Mouse (Mus musculus): ENCODE measurements at regions not wholly inside any gene's neighbourhood (a gene's known extent, or its start where the extent isn't known, plus 50 kb on each side); places are given as distances from the start of the nearest gene placed in this dataset.
"Not testable (repeated sequence)": the region's sequence is repeated elsewhere in the genome, so short reads cannot be mapped to it uniquely, and the experiment has no call there.

DNA sequence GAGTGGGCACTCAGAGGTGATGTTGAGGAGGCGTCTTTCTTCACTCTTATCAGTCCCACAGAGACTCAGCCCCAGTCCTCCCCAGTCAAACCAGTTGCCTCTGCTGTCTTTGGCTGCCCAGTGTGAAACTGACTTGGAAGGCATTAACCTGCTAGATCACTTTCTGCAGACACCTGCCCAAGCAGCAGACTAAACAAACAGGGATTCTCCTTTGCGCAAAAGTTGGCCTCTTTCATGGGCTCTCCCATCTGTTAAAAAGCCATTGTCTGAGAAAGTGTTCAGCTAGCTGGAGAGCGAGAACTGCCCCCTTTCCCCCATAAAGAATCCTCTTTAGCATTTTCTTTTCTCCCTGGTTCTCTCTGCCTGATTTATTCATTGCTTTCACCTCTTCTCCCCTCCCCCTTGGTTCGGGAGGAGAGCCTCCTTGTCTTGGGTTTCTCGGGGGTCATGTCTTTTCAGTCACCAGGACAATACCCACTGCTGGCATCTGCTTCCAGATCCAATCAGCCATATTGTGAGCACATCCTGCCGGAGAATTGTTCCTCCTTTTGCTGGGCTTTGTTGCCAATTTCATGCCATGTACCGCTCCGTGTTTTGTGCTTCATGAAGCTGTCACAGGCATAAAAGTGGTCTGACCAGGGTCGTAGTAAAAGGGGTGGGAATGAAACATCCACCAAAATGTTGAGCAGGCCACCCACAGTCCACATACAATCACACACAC is 143.7 kb downstream of the Nkx6-1 start:
- in situ Hi-C loops (cut with MboI; ENCODE audit: low pct_unique_long_range_greater_than_20kb in 1 of 2, low sequenced_read_pairs in 2 of 2, unreplicated experiment in 1 of 2), result no loop called here

- in situ Hi-C loops (cut with MboI; ENCODE audit: low pct_unique_long_range_greater_than_20kb in 1 of 2, low sequenced_read_pairs in 2 of 2, unreplicated experiment in 1 of 2), result no loop called here
Observed at GRCm38 (mm10) chr5:101518791-101519547, 145.8 kb downstream of the Nkx6-1 start.

- in situ Hi-C loops (cut with MboI; ENCODE audit: low pct_unique_long_range_greater_than_20kb in 1 of 2, low sequenced_read_pairs in 2 of 2, unreplicated experiment in 1 of 2), result no loop called here
Observed at GRCm38 (mm10) chr5:101497698-101498048, 167.1 kb downstream of the Nkx6-1 start.

- in situ Hi-C loops (cut with MboI; ENCODE audit: low pct_unique_long_range_greater_than_20kb in 1 of 2, low sequenced_read_pairs in 2 of 2, unreplicated experiment in 1 of 2), result no loop called here
Observed at GRCm38 (mm10) chr5:101496924-101497697, 167.7 kb downstream of the Nkx6-1 start.

DNA sequence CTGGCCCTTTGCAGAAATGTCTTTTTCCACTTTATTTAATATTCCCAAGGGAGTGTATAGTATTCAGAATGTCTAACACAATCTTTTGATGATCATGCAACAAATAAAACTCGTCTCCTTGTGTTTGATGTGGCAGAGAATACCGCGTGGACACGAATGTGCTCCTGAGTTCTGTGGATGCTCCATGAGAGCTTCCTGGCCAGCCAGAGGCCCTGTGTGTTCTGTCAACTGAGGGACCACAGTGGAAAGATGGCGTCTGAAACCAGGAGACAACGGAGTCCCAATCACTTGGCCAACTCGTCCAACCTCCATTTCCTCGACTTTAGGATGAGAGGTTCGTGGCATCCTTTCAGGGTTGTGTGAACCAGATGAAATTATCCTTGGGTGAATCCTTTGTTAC is 168.6 kb downstream of the Nkx6-1 start:
- in situ Hi-C loops (cut with MboI; ENCODE audit: low pct_unique_long_range_greater_than_20kb in 1 of 2, low sequenced_read_pairs in 2 of 2, unreplicated experiment in 1 of 2), result no loop called here

GRCm38 (mm10) chr5:101445792-101446191 is 219.0 kb downstream of the Nkx6-1 start:
- in situ Hi-C loops (cut with MboI; ENCODE audit: low pct_unique_long_range_greater_than_20kb in 1 of 2, low sequenced_read_pairs in 2 of 2, unreplicated experiment in 1 of 2), result no loop called here

- in situ Hi-C loops (cut with MboI; ENCODE audit: low pct_unique_long_range_greater_than_20kb in 1 of 2, low sequenced_read_pairs in 2 of 2, unreplicated experiment in 1 of 2), result no loop called here
Observed at GRCm38 (mm10) chr5:101441782-101442181, 223.0 kb downstream of the Nkx6-1 start.

DNA sequence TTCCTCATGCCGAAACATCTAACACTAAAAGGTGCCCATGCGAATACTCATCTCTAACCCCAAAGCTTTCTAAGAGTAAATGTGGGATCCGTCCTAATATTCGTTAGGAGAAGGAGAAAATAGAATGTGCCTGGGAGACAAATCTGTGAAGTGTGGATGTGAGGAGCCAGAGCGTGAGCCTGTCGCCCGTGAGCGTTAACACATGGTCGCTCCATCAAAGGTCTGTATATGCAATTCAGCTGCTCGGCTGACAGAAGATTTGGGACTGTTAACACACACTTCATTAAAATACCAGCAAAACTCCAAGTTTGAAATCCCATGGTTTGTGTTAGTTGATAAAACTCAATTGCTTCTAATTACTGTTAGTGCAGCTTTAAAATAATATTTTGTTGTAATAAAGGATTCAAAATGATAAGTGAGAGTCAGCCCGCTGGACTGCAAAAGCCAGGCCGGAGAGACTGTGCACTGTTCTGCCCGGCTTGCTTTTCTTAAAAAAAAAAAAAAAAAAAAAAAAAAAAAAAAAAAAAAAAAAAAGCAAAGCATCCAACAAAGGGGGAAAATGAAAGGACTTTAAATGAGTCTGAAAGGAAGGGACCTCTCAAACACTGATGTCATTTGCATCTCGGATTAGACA is 227.0 kb downstream of the Nkx6-1 start:
- in situ Hi-C loops (cut with MboI; ENCODE audit: low pct_unique_long_range_greater_than_20kb in 1 of 2, low sequenced_read_pairs in 2 of 2, unreplicated experiment in 1 of 2), result no loop called here

DNA sequence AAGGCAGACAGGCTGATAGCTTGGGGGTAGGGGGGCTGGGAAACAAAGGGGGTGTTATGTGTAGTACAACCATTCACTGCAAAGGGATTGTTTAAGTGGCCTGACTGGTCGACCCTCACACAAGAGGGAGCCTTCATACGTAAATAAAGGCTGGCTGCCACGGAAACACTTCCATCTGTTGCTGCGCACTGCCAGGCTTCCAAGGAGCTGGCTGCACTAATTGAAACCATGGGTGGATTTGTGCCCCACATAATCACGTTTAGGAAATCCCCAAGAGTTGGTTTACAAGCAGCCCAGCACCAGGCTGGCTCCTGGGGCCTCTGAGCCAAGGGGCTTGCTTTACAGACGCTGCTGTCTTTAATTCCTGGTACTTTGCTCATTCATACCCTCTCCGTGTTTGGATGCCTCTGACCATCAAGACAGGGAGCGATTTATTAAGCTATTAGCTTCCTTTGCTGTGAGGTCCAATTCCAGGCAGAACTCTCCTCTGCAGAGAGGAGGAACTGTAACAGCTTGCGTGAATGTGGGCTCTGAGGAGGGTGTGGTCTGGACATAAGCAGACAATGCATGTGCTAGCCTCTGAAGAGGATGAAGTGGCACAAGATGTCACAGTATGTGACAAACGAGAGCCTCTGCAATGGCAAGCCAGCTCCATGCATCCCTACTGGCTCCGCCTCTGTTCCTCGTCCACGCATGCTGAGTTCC is 238.6 kb downstream of the Nkx6-1 start:
- in situ Hi-C loops (cut with MboI; ENCODE audit: low pct_unique_long_range_greater_than_20kb in 1 of 2, low sequenced_read_pairs in 2 of 2, unreplicated experiment in 1 of 2), result no loop called here

GRCm38 (mm10) chr5:101384316-101384715 is 280.5 kb downstream of the Nkx6-1 start:
- in situ Hi-C loops (cut with MboI; ENCODE audit: low pct_unique_long_range_greater_than_20kb in 1 of 2, low sequenced_read_pairs in 2 of 2, unreplicated experiment in 1 of 2), result no loop called here

DNA sequence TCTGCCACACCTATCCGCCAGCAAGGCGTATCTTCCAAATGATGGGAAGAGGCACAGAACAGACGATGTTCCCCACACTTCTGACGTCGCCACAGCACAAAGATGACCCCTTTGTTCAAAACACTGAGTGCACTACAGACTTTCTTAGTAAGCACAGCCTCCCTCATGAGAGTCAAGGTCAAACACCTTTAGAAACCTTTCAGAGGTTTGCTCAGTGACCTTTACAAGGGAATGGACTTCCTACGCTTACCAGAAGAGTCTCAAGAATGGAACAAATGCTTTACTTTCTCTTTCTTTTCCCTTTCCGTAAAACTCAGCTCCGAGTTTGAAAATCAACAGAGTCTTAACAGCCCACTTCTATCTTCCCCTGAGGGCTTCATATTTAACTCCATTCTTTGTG is 283.4 kb downstream of the Nkx6-1 start:
- in situ Hi-C loops (cut with MboI; ENCODE audit: low pct_unique_long_range_greater_than_20kb in 1 of 2, low sequenced_read_pairs in 2 of 2, unreplicated experiment in 1 of 2), result no loop called here

DNA sequence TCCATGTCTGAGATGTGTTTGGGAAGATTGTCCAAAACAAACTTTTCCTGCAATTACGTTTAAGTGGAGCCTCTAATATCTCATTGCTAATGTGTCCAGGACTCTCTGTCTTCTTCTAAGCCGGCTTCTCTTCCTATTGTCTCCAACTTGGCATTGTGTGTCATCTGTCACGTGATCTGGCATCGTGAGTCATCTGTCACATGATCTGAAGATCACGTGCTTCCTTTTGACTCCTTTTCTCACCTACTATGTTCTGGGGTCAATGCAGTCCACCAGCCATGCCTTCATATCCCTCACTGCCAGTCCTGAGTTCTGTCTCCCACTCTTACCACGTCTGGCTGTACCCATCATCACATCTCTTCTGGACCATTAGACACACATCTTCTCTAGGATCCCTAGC is 288.1 kb downstream of the Nkx6-1 start:
- in situ Hi-C loops (cut with MboI; ENCODE audit: low pct_unique_long_range_greater_than_20kb in 1 of 2, low sequenced_read_pairs in 2 of 2, unreplicated experiment in 1 of 2), result no loop called here

GRCm38 (mm10) chr5:101374129-101374528 is 290.7 kb downstream of the Nkx6-1 start:
- in situ Hi-C loops (cut with MboI; ENCODE audit: low pct_unique_long_range_greater_than_20kb in 1 of 2, low sequenced_read_pairs in 2 of 2, unreplicated experiment in 1 of 2), result no loop called here

DNA sequence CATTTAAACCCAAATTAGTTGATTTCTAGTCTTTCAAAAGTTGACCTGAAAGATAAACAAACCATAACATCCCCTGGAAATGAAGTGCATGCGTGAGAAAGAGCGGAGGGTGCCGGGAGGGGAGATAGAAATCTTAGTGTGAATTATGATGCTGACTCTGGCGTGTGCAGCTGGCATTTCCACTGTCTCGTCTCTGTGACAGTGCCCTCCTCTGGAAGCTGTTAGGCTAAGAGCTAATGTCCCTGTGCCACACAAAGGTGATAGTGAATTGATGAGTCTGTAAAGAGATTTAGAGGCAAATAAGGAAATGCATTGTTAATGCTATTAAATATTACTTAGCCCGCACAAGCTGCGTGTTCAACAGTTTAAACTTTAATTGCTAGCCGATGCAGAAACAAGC is 292.6 kb downstream of the Nkx6-1 start:
- in situ Hi-C loops (cut with MboI; ENCODE audit: low pct_unique_long_range_greater_than_20kb in 1 of 2, low sequenced_read_pairs in 2 of 2, unreplicated experiment in 1 of 2), result no loop called here

DNA sequence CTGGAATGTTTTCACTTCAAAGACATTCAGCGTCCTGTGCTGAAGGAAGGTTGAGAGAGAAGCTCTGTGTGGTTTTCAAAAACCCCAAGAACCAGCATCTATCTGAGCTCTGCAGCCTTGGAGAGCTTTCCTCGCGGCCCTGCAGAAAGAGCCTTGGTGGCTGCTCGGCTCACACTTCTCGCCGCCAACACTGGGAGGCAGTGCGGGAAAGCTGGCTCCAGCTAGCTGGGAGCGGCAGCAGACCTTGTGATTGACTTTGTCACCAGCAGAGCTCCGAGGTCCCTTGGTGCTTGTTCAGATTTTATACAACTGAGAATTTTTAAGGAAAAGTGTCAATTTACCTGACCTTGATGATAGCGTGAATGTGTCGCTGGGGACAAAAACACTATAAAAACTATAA is 299.4 kb downstream of the Nkx6-1 start:
- in situ Hi-C loops (cut with MboI; ENCODE audit: low pct_unique_long_range_greater_than_20kb in 1 of 2, low sequenced_read_pairs in 2 of 2, unreplicated experiment in 1 of 2), result no loop called here

DNA sequence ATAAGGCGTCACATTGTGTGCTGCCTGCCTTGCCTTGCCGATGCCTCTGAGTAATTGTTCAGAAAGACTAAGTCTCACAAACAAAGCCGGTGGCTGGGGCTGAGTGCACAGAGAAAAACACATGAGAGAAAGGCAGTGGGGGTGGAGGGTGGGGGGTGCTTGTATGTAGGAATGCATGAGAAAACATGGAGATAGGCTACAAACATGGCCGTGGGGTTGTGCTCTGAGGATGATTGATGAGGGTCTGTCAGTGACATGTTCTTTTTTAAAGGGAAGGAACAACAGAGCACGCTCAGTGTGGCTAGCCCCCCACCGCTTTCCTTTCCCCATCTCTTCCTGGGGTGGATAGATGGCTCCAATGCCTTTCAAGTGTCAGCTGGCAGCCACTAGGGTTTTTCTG is 304.8 kb downstream of the Nkx6-1 start:
- in situ Hi-C loops (cut with MboI; ENCODE audit: low pct_unique_long_range_greater_than_20kb in 1 of 2, low sequenced_read_pairs in 2 of 2, unreplicated experiment in 1 of 2), result no loop called here

- in situ Hi-C loops (cut with MboI; ENCODE audit: low pct_unique_long_range_greater_than_20kb in 1 of 2, low sequenced_read_pairs in 2 of 2, unreplicated experiment in 1 of 2), result no loop called here
Observed at GRCm38 (mm10) chr5:101345406-101345805, 319.4 kb downstream of the Nkx6-1 start.

DNA sequence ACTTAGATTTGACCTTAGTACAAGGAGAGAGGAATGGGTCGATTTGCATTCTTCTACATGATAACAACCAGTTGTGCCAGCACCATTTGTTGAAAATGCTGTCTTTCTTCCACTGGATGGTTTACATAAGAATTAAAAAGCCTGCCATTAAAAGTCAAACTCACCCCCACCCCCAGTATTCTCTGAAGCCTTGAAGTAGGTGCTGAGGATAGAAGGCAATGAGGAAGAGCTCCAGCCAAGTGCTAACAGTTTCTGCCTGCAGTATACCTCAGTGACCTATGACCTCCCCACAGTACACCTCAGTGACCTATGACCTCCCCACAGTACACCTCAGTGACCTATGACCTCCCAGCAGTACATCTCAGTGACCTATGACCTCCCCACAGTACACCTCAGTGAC is 328.4 kb downstream of the Nkx6-1 start:
- in situ Hi-C loops (cut with MboI; ENCODE audit: low pct_unique_long_range_greater_than_20kb in 1 of 2, low sequenced_read_pairs in 2 of 2, unreplicated experiment in 1 of 2), result not testable (repeated sequence)
